Comparison of ENCODE assay signal across 10 mouse cellular contexts in genomic region chr7:28765211-28765610, GRCm38 (mm10). TPM values are rescaled to one million over a fixed set of nuclear protein-coding genes. Genes with fewer than 3 reads are reported as not detected.
DNase-seq lines count a peak whose midpoint lies in the region; ATAC-seq and TF ChIP-seq lines count a peak whose summit lies in the region.
"Had no signal": no experiment of that assay in that cellular context is flagged by ENCODE, and none has a peak within 500 bp of the region (broad histone marks: within the 10 kb centered on the region; RNA-seq: fewer than 3 reads in every experiment).

No protein-coding gene starts in this region.

- ATAC-seq in heart, embryonic 12.5 days (ENCODE audit: insufficient number of reproducible peaks, low FRiP score) = no peak
- ATAC-seq in forebrain, embryonic 14.5 days = no peak
- ATAC-seq in liver, embryonic 16.5 days (ENCODE audit: low read depth) = no peak

- H3K36me3 ChIP-seq in heart, embryonic 12.5 days = peaks cover 23% of the 10 kb centered on the region
- H3K36me3 ChIP-seq in CH12.LX (replicated peaks in 1 of 2; ENCODE audit: control insufficient read depth in 1 of 2, insufficient read depth in 1 of 2, low read length in 1 of 2) = peaks cover 28 to 38% of the 10 kb centered on the region in 2 experiments
- peaks cover 20% of the 10 kb centered on the region for H3K36me3 ChIP-seq in forebrain, embryonic 14.5 days (ENCODE audit: control insufficient read depth, insufficient read depth, low read length)
- peaks cover 7% of the 10 kb centered on the region for H3K36me3 ChIP-seq in liver, embryonic 16.5 days (ENCODE audit: control insufficient read depth, insufficient read depth)

- no peaks in the 10 kb centered on the region for H3K9me3 ChIP-seq in heart, embryonic 12.5 days (replicated peaks)
- no peaks in the 10 kb centered on the region for H3K9me3 ChIP-seq in CH12.LX (replicated peaks; ENCODE audit: low read length)
- no peaks in the 10 kb centered on the region for H3K9me3 ChIP-seq in forebrain, embryonic 14.5 days (replicated peaks; ENCODE audit: control insufficient read depth, low read length)
- H3K9me3 ChIP-seq in liver, embryonic 16.5 days (replicated peaks; ENCODE audit: control insufficient read depth, low read length) = no peaks in the 10 kb centered on the region

- dilution Hi-C loops in CH12.LX (cut with MboI; ENCODE audit: extremely low pct_ligation_motif_present, extremely low pct_unique_long_range_greater_than_20kb, low sequenced_read_pairs) = no loop called here

- DNase-seq in heart, postnatal 4 days = no peak
- no peak for DNase-seq in CH12.LX (ENCODE audit: extremely low read depth)
- DNase-seq in forebrain, embryonic 14.5 days (ENCODE audit: low spot score) = no peak
- no peak for DNase-seq in Muller cell, postnatal 12 days (ENCODE audit: inconsistent ontology term)
- no peak for DNase-seq in c-Kit-positive CD71-positive TER-119-positive erythroid progenitor cells, embryonic 14.5 days (ENCODE audit: low spot score)
- no peak for DNase-seq in yolk sac, embryonic 10.5 days (ENCODE audit: low spot score)

- 77% methylated on average over 6 of the region's 6 CpGs for WGBS in heart, embryonic 12.5 days
- 84% methylated on average over 6 of the region's 6 CpGs for WGBS in forebrain, embryonic 14.5 days
- WGBS in liver, embryonic 16.5 days (ENCODE audit: insufficient replicate concordance) = 59% methylated on average over 6 of the region's 6 CpGs

- TF ChIP-seq POLR2A in CH12.LX (IDR thresholded peaks at IDR 0.05; ENCODE audit: low read depth, low read length) = no peak

- TF ChIP-seq CTCF in CH12.LX (conservative IDR thresholded peaks at IDR 0.05 in 1 of 2, IDR thresholded peaks at IDR 0.05 in 1 of 2; ENCODE audit: low read depth in 2 of 2, low read length in 2 of 2) = no peak

- H3K4me3 ChIP-seq in heart, embryonic 12.5 days = peak overlapping the region; percentile 79; the same call in 1 of the 2 replicates
- H3K4me3 ChIP-seq in CH12.LX (replicated peaks in 1 of 3; ENCODE audit: low read depth in 2 of 3, low read length in 2 of 3, poor library complexity in 1 of 3) = peak overlapping the region; percentile 73 to 86 (median 81)
- H3K4me3 ChIP-seq in forebrain, embryonic 14.5 days (ENCODE audit: low read depth, low read length) = peak overlapping the region; percentile 71; the same call in 1 of the 2 replicates
- peak overlapping the region; percentile 88 for H3K4me3 ChIP-seq in liver, embryonic 16.5 days (ENCODE audit: low read depth, low read length)

- peaks cover 21% of the 10 kb centered on the region for H3K4me1 ChIP-seq in heart, embryonic 12.5 days (replicated peaks)
- peaks cover 14 to 38% of the 10 kb centered on the region in 2 experiments for H3K4me1 ChIP-seq in CH12.LX (ENCODE audit: control insufficient read depth in 1 of 2, insufficient read depth in 2 of 2)
- H3K4me1 ChIP-seq in forebrain, embryonic 14.5 days (ENCODE audit: control insufficient read depth, insufficient read depth, low read length) = peaks cover 14% of the 10 kb centered on the region
- peaks cover 26% of the 10 kb centered on the region for H3K4me1 ChIP-seq in liver, embryonic 16.5 days (ENCODE audit: control insufficient read depth, low read depth, low read length)

- in situ Hi-C loops in CH12.LX (cut with MboI; ENCODE audit: low pct_ligation_motif_present, low pct_unique_long_range_greater_than_20kb, low sequenced_read_pairs) = no loop called here

- no peaks in the 10 kb centered on the region for H3K27me3 ChIP-seq in heart, embryonic 12.5 days (replicated peaks)
- H3K27me3 ChIP-seq in CH12.LX (replicated peaks) = no peaks in the 10 kb centered on the region
- no peaks in the 10 kb centered on the region for H3K27me3 ChIP-seq in forebrain, embryonic 14.5 days (replicated peaks; ENCODE audit: control insufficient read depth, insufficient read depth, low read length)
- H3K27me3 ChIP-seq in liver, embryonic 16.5 days (ENCODE audit: control insufficient read depth, insufficient read depth, low read depth, low read length) = no peaks in the 10 kb centered on the region
- H3K27me3 ChIP-seq: Patski had no signal

- TF ChIP-seq EP300 in CH12.LX (IDR thresholded peaks at IDR 0.05; ENCODE audit: low read length) = no peak

- H3K27ac ChIP-seq in heart, embryonic 12.5 days (ENCODE audit: poor library complexity, severe bottlenecking) = no peak overlapping the region
- H3K27ac ChIP-seq in CH12.LX (ENCODE audit: insufficient read depth, low read depth) = no peak overlapping the region
- no peak overlapping the region for H3K27ac ChIP-seq in forebrain, embryonic 14.5 days (ENCODE audit: low read depth, low read length)
- H3K27ac ChIP-seq in liver, embryonic 16.5 days (ENCODE audit: low read length) = no peak overlapping the region

- H3K9ac ChIP-seq in heart, embryonic 12.5 days = peak overlapping the region; percentile 72
- peak overlapping the region; percentile 76 for H3K9ac ChIP-seq in CH12.LX (ENCODE audit: insufficient read depth, low read depth)
- H3K9ac ChIP-seq in forebrain, embryonic 14.5 days (ENCODE audit: low read length) = peak overlapping the region; percentile 71; the same call in 1 of the 2 replicates
- H3K9ac ChIP-seq in liver, embryonic 16.5 days (ENCODE audit: low read depth, low read length) = no peak overlapping the region

- no peak for TF ChIP-seq RAD21 in CH12.LX (IDR thresholded peaks at IDR 0.05; ENCODE audit: low read depth, low read length)

- H3K4me2 ChIP-seq in heart, embryonic 12.5 days = peak overlapping the region; percentile 71
- H3K4me2 ChIP-seq in CH12.LX (ENCODE audit: insufficient read depth, low read depth, poor library complexity, severe bottlenecking) = peak overlapping the region; percentile 74
- H3K4me2 ChIP-seq in forebrain, embryonic 14.5 days (ENCODE audit: low read length) = peak overlapping the region; percentile 76
- peak overlapping the region; percentile 76 for H3K4me2 ChIP-seq in liver, embryonic 16.5 days (ENCODE audit: low read depth, low read length)

- H3K79me2 ChIP-seq in CH12.LX (replicated peaks; ENCODE audit: control insufficient read depth, extremely low read depth, insufficient read depth, poor library complexity, severe bottlenecking) = peaks cover 34% of the 10 kb centered on the region

TF ChIP-seq in CH12.LX, 34 proteins besides CTCF, POLR2A, EP300 and RAD21 (continues in another document):
- no peak for TF ChIP-seq ZKSCAN1 (IDR thresholded peaks at IDR 0.05; ENCODE audit: borderline replicate concordance, low read depth, low read length)
- TF ChIP-seq SMC3 (IDR thresholded peaks at IDR 0.05; ENCODE audit: low read depth, low read length) = no peak
- no peak for TF ChIP-seq NELFE (IDR thresholded peaks at IDR 0.05; ENCODE audit: low read depth, low read length)
- no peak for TF ChIP-seq MAFK (IDR thresholded peaks at IDR 0.05; ENCODE audit: insufficient replicate concordance, low read length)
- no peak for TF ChIP-seq JUND (conservative IDR thresholded peaks at IDR 0.05; ENCODE audit: low read depth, low read length)
- TF ChIP-seq USF2 (conservative IDR thresholded peaks at IDR 0.05; ENCODE audit: low read depth, low read length) = no peak
- no peak for TF ChIP-seq UBTF (IDR thresholded peaks at IDR 0.05; ENCODE audit: low read depth, low read length)
- no peak for TF ChIP-seq MEF2A (IDR thresholded peaks at IDR 0.05; ENCODE audit: borderline replicate concordance, low read depth, low read length)

RNA-seq across cellular contexts. Expression of gene Sirt2, which starts 1.3 kb away (rescaled TPM):
- polyA plus RNA-seq in heart, embryonic 12.5 days (2016; fragmentation: Nextera tagmentation; extraction: Ambion mirVana) = 46.6 and 49.0 TPM in 2 replicates
- 10 to 100 TPM; 56.4 to 58.3 TPM for total RNA-seq in heart, postnatal 4 days (2021)
- 66.2 and 68.3 TPM in 2 replicates for total RNA-seq in CH12.LX (2012; rRNA removed)
- 36.0 and 40.9 TPM in 2 replicates for total RNA-seq in CH12.LX (2014; rRNA removed)
- polyA plus RNA-seq in CH12.LX (2012; ENCODE audit: insufficient read length, low read depth) = 124 and 128 TPM in 2 replicates
- polyA plus RNA-seq in forebrain, embryonic 14.5 days (2014; fragmentation: Nextera tagmentation; extraction: Ambion mirVana) = 110 and 115 TPM in 2 replicates
- 24.1 and 28.0 TPM in 2 replicates for polyA plus RNA-seq in liver, embryonic 16.5 days (2015; fragmentation: Nextera tagmentation; extraction: Ambion mirVana)

RNA-seq across cellular contexts. Expression of gene Nfkbib, which starts 2.1 kb away (rescaled TPM):
- 30.0 and 32.1 TPM in 2 replicates for polyA plus RNA-seq in heart, embryonic 12.5 days (2016; fragmentation: Nextera tagmentation; extraction: Ambion mirVana)
- 10 to 100 TPM; 14.4 to 14.5 TPM for total RNA-seq in heart, postnatal 4 days (2021)
- total RNA-seq in CH12.LX (2012; rRNA removed) (59.3 and 62.8 TPM in 2 replicates), CH12.LX (2014; rRNA removed) (24.6 and 30.5 TPM in 2 replicates)
- 97.5 and 101 TPM in 2 replicates for polyA plus RNA-seq in CH12.LX (2012; ENCODE audit: insufficient read length, low read depth)
- polyA plus RNA-seq in forebrain, embryonic 14.5 days (2014; fragmentation: Nextera tagmentation; extraction: Ambion mirVana) = 61.0 and 62.4 TPM in 2 replicates
- 29.3 TPM in 2 replicates for polyA plus RNA-seq in liver, embryonic 16.5 days (2015; fragmentation: Nextera tagmentation; extraction: Ambion mirVana)

RNA-seq across cellular contexts. Expression of gene Ccer2, which starts 9.2 kb away (rescaled TPM):
- not detected in 2 replicates for polyA plus RNA-seq in heart, embryonic 12.5 days (2016; fragmentation: Nextera tagmentation; extraction: Ambion mirVana)
- not detected for total RNA-seq in heart, postnatal 4 days (2021)
- 0.17 TPM in 1 of 2 replicates, not detected in the other for total RNA-seq in CH12.LX (2012; rRNA removed)
- not detected in 2 replicates for total RNA-seq in CH12.LX (2014; rRNA removed)
- polyA plus RNA-seq in CH12.LX (2012; ENCODE audit: insufficient read length, low read depth) = not detected in 2 replicates
- not detected in 2 replicates for polyA plus RNA-seq in forebrain, embryonic 14.5 days (2014; fragmentation: Nextera tagmentation; extraction: Ambion mirVana)
- not detected in 2 replicates for polyA plus RNA-seq in liver, embryonic 16.5 days (2015; fragmentation: Nextera tagmentation; extraction: Ambion mirVana)
- total RNA-seq: gastrocnemius, postnatal 4 days had no signal
- polyA plus RNA-seq: Patski had no signal

RNA-seq across cellular contexts. Expression of gene Sars2, which starts 23.4 kb away (rescaled TPM):
- 23.2 and 27.3 TPM in 2 replicates for polyA plus RNA-seq in heart, embryonic 12.5 days (2016; fragmentation: Nextera tagmentation; extraction: Ambion mirVana)
- 10 to 100 TPM; 19.3 to 19.9 TPM for total RNA-seq in heart, postnatal 4 days (2021)
- total RNA-seq in CH12.LX (2012; rRNA removed) (16.7 and 17.1 TPM in 2 replicates), CH12.LX (2014; rRNA removed) (10.5 and 11.7 TPM in 2 replicates)
- 24.7 and 24.9 TPM in 2 replicates for polyA plus RNA-seq in CH12.LX (2012; ENCODE audit: insufficient read length, low read depth)
- polyA plus RNA-seq in forebrain, embryonic 14.5 days (2014; fragmentation: Nextera tagmentation; extraction: Ambion mirVana) = 17.6 and 17.7 TPM in 2 replicates
- polyA plus RNA-seq in liver, embryonic 16.5 days (2015; fragmentation: Nextera tagmentation; extraction: Ambion mirVana) = 10.5 and 11.2 TPM in 2 replicates

RNA-seq across cellular contexts. Expression of gene Rinl, which starts 23.6 kb away (rescaled TPM):
- 2.7 and 2.8 TPM in 2 replicates for polyA plus RNA-seq in heart, embryonic 12.5 days (2016; fragmentation: Nextera tagmentation; extraction: Ambion mirVana)
- total RNA-seq in heart, postnatal 4 days (2021) = 1 to 10 TPM; 1.1 to 1.8 TPM
- 60.9 and 65.5 TPM in 2 replicates for total RNA-seq in CH12.LX (2012; rRNA removed)
- 41.5 and 46.1 TPM in 2 replicates for total RNA-seq in CH12.LX (2014; rRNA removed)
- 60.6 and 61.8 TPM in 2 replicates for polyA plus RNA-seq in CH12.LX (2012; ENCODE audit: insufficient read length, low read depth)
- polyA plus RNA-seq in forebrain, embryonic 14.5 days (2014; fragmentation: Nextera tagmentation; extraction: Ambion mirVana) = 1.3 and 1.5 TPM in 2 replicates
- 8.1 and 8.7 TPM in 2 replicates for polyA plus RNA-seq in liver, embryonic 16.5 days (2015; fragmentation: Nextera tagmentation; extraction: Ambion mirVana)
